Mouse (Mus musculus) cerebellum, adult 2 months (tissue): ENCODE measurements around the gene Pnkp. TPM values are rescaled to one million over a fixed set of nuclear protein-coding genes. Genes with fewer than 3 reads are reported as not detected.
A peak's percentile ranks its signal among the peaks of the same experiment; 100 is the strongest.

Source experiments
- DNase-seq, 2 experiments: peaks; one replicate each; pipeline ENCODE4 v3.0.0; 2021
- H3K27ac ChIP-seq: fragments of 200-500 bp; 2 replicates; pipeline ENCODE4 v1.5.1; 2012; ENCODE audit warnings: low read length, control low read depth, inconsistent platforms; ENCODE audit not compliant: insufficient read depth
- H3K27me3 ChIP-seq: fragments of 200-500 bp; 2 replicates; pipeline ENCODE4 v1.6.1; 2012; ENCODE audit warnings: inconsistent platforms, mild to moderate bottlenecking, low read length, moderate library complexity; ENCODE audit not compliant: control insufficient read depth, insufficient read depth
- H3K4me1 ChIP-seq: fragments of 200-500 bp; 2 replicates; pipeline ENCODE4 v1.6.1; 2011; ENCODE audit warnings: low read length; ENCODE audit not compliant: control insufficient read depth, insufficient read depth
- H3K4me3 ChIP-seq: fragments of 200-500 bp; replicated peaks from 2 replicates; pipeline ENCODE3; 2011; ENCODE audit warnings: mild to moderate bottlenecking, low read depth, low read length, control low read depth; ENCODE audit not compliant: insufficient read depth
- CTCF ChIP-seq: fragments of 200-500 bp; IDR thresholded peaks from 2 replicates; pipeline ENCODE4 v1.5.1; 2011; ENCODE audit warnings: low read depth, mild to moderate bottlenecking, control low read depth, low read length, moderate library complexity, borderline replicate concordance; ENCODE audit not compliant: insufficient read depth
- POLR2A ChIP-seq: fragments of 200-500 bp; IDR thresholded peaks from 2 replicates; pipeline ENCODE4 v1.6.1; 2011; ENCODE audit warnings: low read length, control low read depth, borderline replicate concordance; ENCODE audit not compliant: insufficient read depth
- WGBS: fragments of 180-500 bp; shearing (Covaris S2); methylation state at CpG from one replicate; pipeline ENCODE4 v1.1.7; 2018; 5-methylcytosine and 5-hydroxymethylcytosine counted together
- polyA plus RNA-seq: library from polyadenylated mRNA; depleted of rRNA; stranded (reverse); fragments of >200 nt; gene quantifications from 2 replicates; pipeline ENCODE4 v1.2.3, GENCODE M21; 2012; rRNA removed

Pnkp gene
- polyA plus RNA-seq, 1 experiment = 38.3 TPM

DNA sequence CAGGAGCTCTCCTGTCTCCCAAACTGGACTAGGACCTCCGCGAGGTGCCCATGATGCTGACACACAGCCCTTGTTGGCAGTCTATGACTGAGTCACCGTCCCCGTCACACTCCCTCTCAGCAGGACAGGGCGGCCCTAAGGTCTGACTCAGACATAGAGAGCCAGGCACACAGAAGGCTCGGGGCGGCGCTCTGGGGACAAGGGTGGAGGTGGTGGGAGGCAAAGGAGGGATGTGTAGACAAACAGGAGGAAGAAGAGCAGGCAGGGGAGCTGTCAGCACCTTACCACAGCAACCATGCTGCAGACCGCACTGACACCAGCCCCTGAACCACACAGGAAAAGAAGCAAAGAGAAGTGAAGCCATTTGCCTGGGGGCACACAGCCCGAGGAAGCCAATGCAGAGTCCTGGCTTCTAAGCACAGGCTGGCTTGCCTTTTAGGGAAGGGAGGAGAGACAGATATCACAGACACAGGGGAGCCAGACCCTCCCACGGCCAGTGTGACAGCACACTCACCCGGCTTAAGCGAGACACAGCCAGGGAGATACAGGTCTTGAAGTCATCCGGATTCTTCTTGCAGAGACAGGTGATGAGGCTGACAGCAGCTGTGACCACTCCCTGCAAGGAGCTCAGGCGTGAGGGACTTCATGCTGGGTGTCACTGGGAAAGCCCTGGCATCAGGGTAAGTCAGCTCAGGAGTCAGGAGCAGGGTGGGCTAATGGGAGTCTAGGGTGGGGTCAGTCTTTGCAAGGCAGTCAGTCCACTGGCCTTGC lies 52.0 kb downstream of the Pnkp start:
- peak; percentile 62 to 70 for DNase-seq
- Histone ChIP-seq H3K4me3 (no peak overlapping the region), H3K27me3 (no peaks in the 10 kb centered on the region), H3K4me1 (peaks cover 7% of the 10 kb centered on the region; the same call in 1 of the 2 replicates), H3K27ac (no peak overlapping the region)
- TF ChIP-seq CTCF = no peak
- TF ChIP-seq POLR2A = no peak
- WGBS = 54% methylated on average over 15 of the region's 15 CpGs

Other genes starting within 250 kb of the Pnkp start
- gene Myh14, start 186.3 kb upstream of the Pnkp start, polyA plus RNA-seq = 54.9 and 56.2 TPM in 2 replicates
- not detected in 2 replicates for gene Izumo2, start 148.4 kb upstream of the Pnkp start, polyA plus RNA-seq
- gene Vrk3, start 108.7 kb upstream of the Pnkp start, polyA plus RNA-seq = 37.4 and 39.1 TPM in 2 replicates
- gene Zfp473, start 106.1 kb upstream of the Pnkp start, polyA plus RNA-seq = 0.71 and 0.79 TPM in 2 replicates
- gene Nup62, start 41.1 kb upstream of the Pnkp start, polyA plus RNA-seq = 28.9 and 29.4 TPM in 2 replicates
- 1.4 and 1.9 TPM in 2 replicates for gene Il4i1, start 40.8 kb upstream of the Pnkp start, polyA plus RNA-seq
- gene Atf5, start 40.5 kb upstream of the Pnkp start, polyA plus RNA-seq = 19.6 and 23.8 TPM in 2 replicates
- 78.3 and 83.6 TPM in 2 replicates for gene Akt1s1, start 8.1 kb upstream of the Pnkp start, polyA plus RNA-seq
- gene Tbc1d17, start 8.1 kb upstream of the Pnkp start, polyA plus RNA-seq = 119 and 123 TPM in 2 replicates
- 355 and 364 TPM in 2 replicates for gene Ptov1, start 12.6 kb downstream of the Pnkp start, polyA plus RNA-seq
- gene Med25, start 35.6 kb downstream of the Pnkp start, polyA plus RNA-seq = 105 and 117 TPM in 2 replicates
- gene Fuz, start 38.9 kb downstream of the Pnkp start, polyA plus RNA-seq = 29.0 and 31.9 TPM in 2 replicates
- 216 and 229 TPM in 2 replicates for gene Ap2a1, start 72.4 kb downstream of the Pnkp start, polyA plus RNA-seq
- 0.16 and 0.40 TPM in 2 replicates for gene Tsks, start 86.1 kb downstream of the Pnkp start, polyA plus RNA-seq
- gene Cpt1c, start 117.7 kb downstream of the Pnkp start, polyA plus RNA-seq = 129 and 137 TPM in 2 replicates
- 225 and 227 TPM in 2 replicates for gene Prmt1, start 129.4 kb downstream of the Pnkp start, polyA plus RNA-seq
- 126 and 130 TPM in 2 replicates for gene Irf3, start 140.5 kb downstream of the Pnkp start, polyA plus RNA-seq
- gene Bcl2l12, start 141.6 kb downstream of the Pnkp start, polyA plus RNA-seq = 6.0 and 6.4 TPM in 2 replicates
- 115 and 120 TPM in 2 replicates for gene Scaf1, start 159.2 kb downstream of the Pnkp start, polyA plus RNA-seq
- 29.7 and 29.9 TPM in 2 replicates for gene Rras, start 160.8 kb downstream of the Pnkp start, polyA plus RNA-seq
- gene Prr12, start 195.7 kb downstream of the Pnkp start, polyA plus RNA-seq = 22.6 and 23.3 TPM in 2 replicates
- 106 and 112 TPM in 2 replicates for gene Nosip, start 205.3 kb downstream of the Pnkp start, polyA plus RNA-seq
- gene Prrg2, start 205.5 kb downstream of the Pnkp start, polyA plus RNA-seq = 23.3 and 23.7 TPM in 2 replicates
- 7.6 and 8.6 TPM in 2 replicates for gene Rcn3, start 235.1 kb downstream of the Pnkp start, polyA plus RNA-seq
- gene Fcgrt, start 246.7 kb downstream of the Pnkp start, polyA plus RNA-seq = 32.1 and 33.7 TPM in 2 replicates